Mouse (Mus musculus): ENCODE data around the gene Zar1. TPM values are rescaled to one million over a fixed set of nuclear protein-coding genes. Genes with fewer than 3 reads are reported as not detected.
A peak's percentile ranks its signal among the peaks of the same experiment; 100 is the strongest.
"Not testable (repeated sequence)": the region's sequence is repeated elsewhere in the genome, so short reads cannot be mapped to it uniquely, and the experiment has no call there.

Zar1 gene
- not detected for polyA plus RNA-seq (2017; shearing (Covaris generic))

- not testable (repeated sequence) for ATAC-seq
Measured at GRCm38 (mm10) chr5:72580970-72581332, at the start of gene Zar1. Gene Zar1 (minus strand): TSS chr5:72581254.

DNA sequence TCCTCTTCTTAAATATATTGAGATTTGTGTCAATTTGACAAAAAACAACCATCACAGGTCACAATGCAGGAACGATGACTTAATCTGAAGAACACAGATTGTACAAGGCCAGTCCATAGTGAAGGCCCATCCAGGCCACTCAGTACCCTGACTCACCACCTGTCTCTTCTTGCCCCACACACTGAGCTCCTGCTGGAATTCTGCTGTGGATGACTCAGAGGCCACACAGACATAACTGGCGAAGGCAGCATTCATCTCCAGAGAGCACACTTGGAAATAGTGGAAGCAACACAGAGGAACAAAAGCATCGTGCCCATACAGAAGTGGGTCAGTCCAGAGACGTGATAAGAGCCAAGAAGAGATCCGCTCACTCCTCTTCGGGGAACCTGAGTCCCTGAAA lies 49.0 kb upstream of the Zar1 start:
- no peak for ATAC-seq

DNA sequence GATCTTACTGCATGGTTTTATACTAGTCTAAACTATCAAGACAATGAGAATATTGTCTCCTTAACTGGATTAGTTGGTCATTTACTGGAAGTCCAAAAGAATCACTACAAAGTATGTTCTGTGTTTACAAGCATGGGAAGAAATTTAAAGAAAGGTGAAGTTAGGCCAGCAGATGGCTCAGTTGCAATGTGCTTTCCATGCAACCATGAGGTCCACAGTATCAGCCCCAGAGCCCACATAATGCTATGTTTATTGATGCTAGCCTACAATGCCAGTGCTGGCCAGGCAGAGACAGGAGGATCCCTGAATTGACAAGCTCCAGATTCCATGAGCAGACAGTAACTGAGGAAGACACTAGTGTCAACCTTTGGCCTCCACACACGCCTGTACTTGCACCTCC lies 40.0 kb upstream of the Zar1 start:
- peak; percentile 57 for ATAC-seq

DNA sequence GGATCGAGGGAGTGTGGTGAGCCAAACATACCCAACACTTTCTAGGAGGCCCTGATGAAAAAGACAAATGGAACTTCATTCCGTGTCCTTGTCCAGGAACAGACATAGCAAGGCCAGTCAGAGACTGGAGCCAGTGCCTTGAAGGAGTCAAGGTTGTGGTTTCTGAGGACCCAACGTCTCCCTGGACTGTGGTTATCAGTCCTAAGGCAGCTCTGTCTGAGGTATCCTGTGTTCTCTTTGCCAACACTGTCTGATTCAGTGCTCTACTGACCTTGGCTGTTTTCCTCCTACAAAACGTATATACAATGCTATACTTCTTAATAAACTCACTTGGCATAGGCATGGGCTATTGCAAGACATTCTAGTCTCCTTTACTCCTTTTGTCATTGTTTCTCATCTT lies 36.4 kb upstream of the Zar1 start:
- no peak for ATAC-seq

- no peak for ATAC-seq
Measured at GRCm38 (mm10) chr5:72603138-72603537, 22.1 kb upstream of the Zar1 start.

DNA sequence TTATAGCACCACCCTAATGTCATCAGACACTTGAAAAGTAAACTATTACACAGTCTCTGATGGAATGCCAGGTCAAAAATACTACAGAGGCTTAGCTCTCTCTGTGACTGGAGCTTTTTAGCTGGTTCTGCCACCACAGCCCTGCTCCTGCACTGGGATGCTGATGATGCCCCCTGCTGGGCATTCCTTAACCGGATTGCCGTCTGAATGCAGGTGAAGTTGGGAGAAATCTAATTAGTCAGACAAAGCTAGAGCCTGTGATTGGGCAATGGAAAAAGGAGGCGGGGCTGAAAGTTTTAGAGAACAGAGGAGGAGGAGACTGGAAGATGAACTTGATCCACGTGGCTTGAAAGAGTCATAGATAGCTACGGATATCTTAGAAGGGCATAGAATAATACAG lies 20.0 kb upstream of the Zar1 start:
- ATAC-seq: peak; percentile 28

DNA sequence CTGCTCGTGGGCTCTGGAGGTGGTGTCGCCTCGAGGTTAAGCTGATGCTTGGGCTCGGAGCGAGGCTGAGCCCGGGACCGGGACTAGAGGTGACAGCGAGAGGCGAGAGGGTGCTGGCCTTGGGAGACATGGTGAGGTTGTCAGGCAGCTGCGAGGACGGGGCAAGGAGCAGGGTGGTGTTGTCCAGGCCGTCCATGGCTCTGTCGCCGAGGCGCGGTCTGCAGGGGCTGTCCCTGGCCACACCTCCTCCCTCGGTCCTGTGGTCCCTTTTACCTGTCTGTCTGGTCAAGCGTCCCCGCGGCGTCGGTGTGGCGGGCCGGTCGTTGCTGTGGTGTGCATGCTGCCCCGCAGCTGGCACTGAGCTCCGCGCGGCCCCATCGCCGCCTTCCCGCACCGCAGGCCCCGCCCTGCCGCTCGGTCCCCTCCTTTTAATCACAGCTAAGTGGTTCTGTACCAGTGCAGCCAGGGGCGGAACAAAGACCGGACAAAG lies 6.2 kb upstream of the Zar1 start, which contains the start of gene Gm5868:
TSS of gene Gm5868 (minus strand) at position 360 of the 490 bp plus-strand sequence.
- no peak for ATAC-seq

GRCm38 (mm10) chr5:72586667-72587191 lies 5.7 kb upstream of the Zar1 start:
- ATAC-seq: not testable (repeated sequence)

DNA sequence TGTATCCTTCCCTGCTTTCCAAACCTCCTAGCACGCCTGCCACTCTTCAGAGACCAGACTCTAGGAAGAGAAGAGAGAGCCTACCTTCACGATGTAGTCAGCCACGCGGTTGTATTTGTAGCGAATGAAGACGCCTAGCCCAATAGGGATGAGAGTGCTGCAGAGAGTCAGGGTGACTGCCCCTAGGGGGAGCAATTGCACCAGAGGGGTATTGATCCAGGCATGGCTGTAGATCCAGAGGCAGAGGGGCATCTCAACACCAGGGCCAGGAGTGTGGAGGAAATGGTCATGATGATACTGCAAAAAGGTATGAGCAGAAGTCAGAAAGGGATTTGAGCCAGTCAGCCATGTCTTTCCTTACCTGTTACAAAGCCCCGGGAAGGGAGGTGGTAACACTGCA lies 5.1 kb upstream of the Zar1 start:
- peak; percentile 63 for ATAC-seq

DNA sequence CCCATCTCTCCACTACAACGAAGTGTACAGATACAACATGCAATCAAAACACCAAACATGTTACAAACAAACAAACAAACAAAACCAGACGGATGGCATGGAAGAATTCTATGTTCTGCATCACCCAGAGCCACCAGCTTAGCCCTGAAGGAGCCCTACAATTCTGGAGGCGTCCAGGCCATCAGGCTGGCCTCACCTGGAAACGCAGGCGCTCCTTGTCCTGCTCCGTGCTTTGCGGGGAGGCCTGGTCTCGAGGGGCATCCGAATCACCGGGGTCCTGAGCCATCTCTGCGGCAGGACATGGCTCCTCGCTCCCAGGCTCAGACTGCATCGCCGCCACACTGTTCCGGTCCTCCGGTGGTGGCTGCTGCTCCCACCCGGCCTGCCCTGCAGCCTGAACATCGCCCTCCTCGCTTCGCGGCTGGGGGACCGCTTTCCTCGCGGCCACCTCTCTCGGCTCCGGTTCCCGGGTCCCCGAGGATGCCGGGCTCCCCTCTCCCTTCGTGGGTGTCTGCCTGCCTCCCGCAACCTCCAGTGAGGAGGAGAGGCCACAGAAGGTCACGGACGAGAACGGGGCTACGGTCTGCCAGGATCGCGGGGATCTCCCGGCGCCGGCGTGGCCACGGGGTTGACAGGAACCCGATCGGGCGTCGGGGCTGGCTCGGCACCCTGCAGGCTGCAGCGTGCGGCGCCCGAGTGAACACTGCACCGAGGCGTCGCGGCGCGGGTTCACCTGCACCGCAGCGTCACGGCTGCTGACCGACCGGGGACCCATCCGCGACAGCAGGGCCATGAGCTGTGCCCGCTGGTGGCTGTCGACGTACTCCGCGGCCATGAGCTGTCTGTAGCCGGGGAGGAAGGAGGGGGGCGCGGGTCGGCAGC lies 725 bp downstream of the Zar1 start:
- peak; percentile 68 for ATAC-seq

- ATAC-seq: not testable (repeated sequence)
Measured at GRCm38 (mm10) chr5:72579599-72579998, 1.5 kb downstream of the Zar1 start.

- ATAC-seq: no peak
Measured at GRCm38 (mm10) chr5:72565621-72566020, 15.4 kb downstream of the Zar1 start.

GRCm38 (mm10) chr5:72563183-72563582 lies 17.9 kb downstream of the Zar1 start:
- not testable (repeated sequence) for ATAC-seq

DNA sequence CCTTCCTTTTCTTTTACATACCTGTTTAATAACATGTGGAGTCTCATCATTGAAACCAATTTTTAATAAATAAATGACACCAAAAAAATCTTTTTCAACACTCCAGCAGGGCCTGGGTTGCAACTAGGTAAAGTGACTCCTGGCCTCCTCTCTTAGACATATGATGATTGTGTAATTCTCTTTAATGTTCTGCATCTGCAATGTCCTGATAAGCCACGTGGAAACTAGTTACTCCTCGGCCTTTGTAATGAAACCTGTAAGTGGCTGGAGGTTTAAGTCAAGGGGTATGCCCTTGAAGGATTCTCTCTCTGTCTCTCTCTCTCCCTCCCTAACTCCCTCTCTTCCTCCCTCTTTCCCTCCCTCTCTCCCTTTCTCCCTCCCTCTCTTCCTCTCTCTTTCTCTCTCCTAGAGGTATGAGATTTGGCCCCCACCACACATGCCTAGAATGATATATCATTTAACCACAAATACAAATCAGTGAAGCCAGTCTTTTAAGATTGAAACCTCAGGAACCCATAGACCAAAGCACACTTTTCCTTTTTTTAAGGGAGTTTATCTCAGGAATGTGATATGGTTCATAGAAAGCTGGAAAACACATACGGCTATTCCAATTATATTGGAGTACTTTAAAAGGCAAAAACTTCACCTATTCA lies 20.0 kb downstream of the Zar1 start:
- ATAC-seq: no peak

DNA sequence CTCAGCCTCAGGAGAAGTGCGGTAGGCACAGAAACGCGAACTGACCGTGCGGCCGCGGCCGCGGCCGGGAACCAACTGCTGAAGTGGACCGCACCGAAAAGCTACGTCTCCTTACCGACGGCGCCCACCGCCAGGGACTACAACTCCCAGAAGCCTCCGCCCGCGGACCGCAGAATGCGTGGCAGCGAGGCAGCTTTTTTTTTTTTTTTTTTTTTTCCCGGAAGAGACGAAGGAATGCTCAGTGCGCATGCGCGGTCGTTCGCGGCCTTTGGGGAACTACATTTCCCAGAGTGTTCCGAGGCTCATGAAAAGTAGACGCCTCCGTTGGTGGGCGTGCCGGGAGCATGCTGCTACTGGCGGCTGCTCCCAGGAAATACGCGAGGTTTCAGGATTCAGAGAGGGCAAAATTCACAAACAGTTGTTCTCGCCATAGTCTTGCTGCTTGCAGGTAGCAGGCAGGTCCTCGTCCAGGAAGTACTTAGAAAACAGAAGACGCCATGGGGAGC lies 21.5 kb downstream of the Zar1 start, which contains the start of gene Nfxl1:
TSS of gene Nfxl1 (minus strand) at position 141 of the 506 bp plus-strand sequence.
- peak; percentile 97 for ATAC-seq

DNA sequence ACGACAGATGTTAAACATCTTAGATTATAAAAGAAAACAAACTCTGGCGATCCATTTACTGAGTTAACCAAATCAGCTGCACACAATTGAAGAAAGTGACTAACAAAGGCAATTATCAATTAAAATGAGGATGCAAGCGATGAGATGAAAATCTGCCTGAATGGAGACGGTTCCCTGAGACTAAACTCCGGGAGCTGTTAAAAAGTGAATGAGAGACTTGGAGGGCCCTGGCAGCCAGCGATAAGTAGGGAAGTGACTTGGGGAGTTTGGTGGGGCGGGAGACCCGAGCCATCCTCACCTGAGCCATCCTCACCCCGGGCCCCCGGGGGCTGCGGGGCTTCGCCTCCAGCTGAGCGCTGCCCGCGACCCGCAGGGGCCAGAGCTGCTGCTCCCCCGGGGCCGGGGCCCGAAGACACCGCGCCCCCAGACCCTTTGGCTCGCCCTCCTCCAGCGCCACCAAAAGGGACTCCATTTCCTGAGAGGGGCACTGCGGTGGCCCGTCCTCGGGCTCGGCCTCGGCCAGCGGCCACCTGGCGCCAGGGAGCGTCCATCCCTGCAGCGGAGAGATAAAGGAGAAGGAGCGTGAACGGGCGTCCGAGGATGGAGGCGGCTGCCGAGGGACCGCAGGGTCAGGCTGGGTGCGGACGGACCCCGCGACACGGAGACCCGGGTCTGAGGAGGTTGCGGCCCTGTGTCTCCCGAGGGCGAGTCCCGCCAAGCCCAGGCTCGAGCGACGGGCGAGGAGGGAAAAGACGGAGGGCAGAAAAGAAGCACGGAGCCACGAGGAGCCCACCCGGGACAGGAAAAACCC lies 22.1 kb downstream of the Zar1 start:
- peak; percentile 30 for ATAC-seq

- ATAC-seq: no peak
Measured at GRCm38 (mm10) chr5:72556245-72556644, 24.8 kb downstream of the Zar1 start.

- ATAC-seq: no peak
Measured at GRCm38 (mm10) chr5:72551209-72551608, 29.8 kb downstream of the Zar1 start.

DNA sequence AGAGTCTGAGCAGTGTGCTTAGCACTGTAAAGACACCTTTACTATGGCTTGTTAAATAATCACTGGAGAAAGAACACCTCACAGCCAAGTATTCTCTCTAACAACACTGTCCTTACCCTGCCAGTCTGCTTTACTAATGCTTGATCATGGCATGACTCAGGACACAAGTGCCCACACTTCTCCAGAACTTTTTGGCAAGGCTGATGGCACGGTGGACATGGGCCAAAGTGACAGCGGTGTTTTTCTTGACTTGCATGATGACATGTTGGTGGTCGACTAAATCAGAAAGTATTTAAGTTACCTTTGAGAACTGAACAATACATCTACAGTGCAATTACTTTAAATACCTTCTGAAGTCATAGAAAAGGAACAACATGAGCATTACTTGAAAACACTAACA lies 52.2 kb downstream of the Zar1 start:
- no peak for ATAC-seq
